Mouse (Mus musculus): Measurements from ENCODE around the gene Rfc1. TPM values are rescaled to one million over a fixed set of nuclear protein-coding genes. Genes with fewer than 3 reads are reported as not detected.
A peak's percentile ranks its signal among the peaks of the same experiment; 100 is the strongest.

Gene Rfc1
- total and polyA plus RNA-seq, 3 experiments: 8.4 to 38.2 (median 31.9) TPM

- H3K27ac ChIP-seq: no peak overlapping the region
- peak; percentile 21 to 46 for DNase-seq
- no peaks in the 10 kb centered on the region for H3K4me1 ChIP-seq (ENCODE audit: control insufficient read depth, insufficient read depth, low read length)
Observed at GRCm38 (mm10) chr5:65213321-65213720, 122.1 kb downstream of the Rfc1 start.

More at GRCm38 (mm10) chr5:65213321-65213720, 122.1 kb downstream of the Rfc1 start:
- no peaks in the 10 kb centered on the region for H3K79me2 ChIP-seq (replicated peaks; ENCODE audit: control insufficient read depth, insufficient read depth, low read length)
- no peak overlapping the region for H3K9ac ChIP-seq (ENCODE audit: low read depth, low read length)
- intact Hi-C loops (cut with DNase I): loop anchor here (1.0 to 10.0 kb wide), 4 partner anchors 56 to 329 kb away; no protein-coding TSS in a partner anchor
- TF ChIP-seq EP300 (IDR thresholded peaks at IDR 0.05; ENCODE audit: insufficient read depth, low read depth, low read length) (peak; percentile 64; the same call in 1 of the 2 replicates), POLR2A (IDR thresholded peaks at IDR 0.05; ENCODE audit: insufficient read depth, low read depth, low read length) (no peak), CTCF (IDR thresholded peaks at IDR 0.05) (peak; percentile 98)
- no peaks in the 10 kb centered on the region for H3K27me3 ChIP-seq (ENCODE audit: control insufficient read depth, insufficient read depth, low read length)
- no peak overlapping the region for H3K4me3 ChIP-seq
- 25% methylated on average over 7 of the region's 7 CpGs for WGBS
- no peaks in the 10 kb centered on the region for H3K36me3 ChIP-seq (ENCODE audit: control insufficient read depth, insufficient read depth, low read length)

Other genes with a start within 250 kb of the Rfc1 start
- gene Tmem156, start 243.5 kb downstream of the Rfc1 start, total RNA-seq (2021): under 1 TPM in 1 of 2 experiments, not detected in 1; 0.27 TPM
- gene Tmem156, start 243.5 kb downstream of the Rfc1 start, polyA plus RNA-seq (2012; rRNA removed): not detected in 2 replicates
- 10 to 100 TPM; 12.9 to 15.3 TPM for gene Klhl5, start 228.1 kb downstream of the Rfc1 start, total RNA-seq (2021)
- 10.8 and 18.8 TPM in 2 replicates for gene Klhl5, start 228.1 kb downstream of the Rfc1 start, polyA plus RNA-seq (2012; rRNA removed)
- 1 to 10 TPM; 1.2 to 1.9 TPM for gene Wdr19, start 136.0 kb downstream of the Rfc1 start, total RNA-seq (2021)
- 1.4 and 1.7 TPM in 2 replicates for gene Wdr19, start 136.0 kb downstream of the Rfc1 start, polyA plus RNA-seq (2012; rRNA removed)
- gene Klb, start 12.6 kb upstream of the Rfc1 start, total RNA-seq (2021): under 1 TPM; 0.08 to 0.34 TPM
- 0.91 and 1.1 TPM in 2 replicates for gene Klb, start 12.6 kb upstream of the Rfc1 start, polyA plus RNA-seq (2012; rRNA removed)
- gene Rpl9, start 55.8 kb upstream of the Rfc1 start, total RNA-seq (2021): 100 to 1,000 TPM; 592 to 715 TPM
- gene Rpl9, start 55.8 kb upstream of the Rfc1 start, polyA plus RNA-seq (2012; rRNA removed): 190 and 325 TPM in 2 replicates
- 10 to 100 TPM; 45.7 to 54.1 TPM for gene Lias, start 55.8 kb upstream of the Rfc1 start, total RNA-seq (2021)
- 21.3 and 32.5 TPM in 2 replicates for gene Lias, start 55.8 kb upstream of the Rfc1 start, polyA plus RNA-seq (2012; rRNA removed)
- 10 to 100 TPM; 13.6 to 18.0 TPM for gene Ugdh, start 100.3 kb upstream of the Rfc1 start, total RNA-seq (2021)
- 6.1 and 12.7 TPM in 2 replicates for gene Ugdh, start 100.3 kb upstream of the Rfc1 start, polyA plus RNA-seq (2012; rRNA removed)
- not detected for gene Gm43552, start 157.2 kb upstream of the Rfc1 start, total RNA-seq (2021)
- not detected in 2 replicates for gene Gm43552, start 157.2 kb upstream of the Rfc1 start, polyA plus RNA-seq (2012; rRNA removed)
- gene Smim14, start 201.5 kb upstream of the Rfc1 start, total RNA-seq (2021): 10 to 100 TPM; 97.1 to 97.3 TPM
- 94.2 and 133 TPM in 2 replicates for gene Smim14, start 201.5 kb upstream of the Rfc1 start, polyA plus RNA-seq (2012; rRNA removed)
- gene Ube2k, start 201.6 kb upstream of the Rfc1 start, total RNA-seq (2021): 10 to 100 TPM; 57.3 to 70.3 TPM
- 21.4 and 34.5 TPM in 2 replicates for gene Ube2k, start 201.6 kb upstream of the Rfc1 start, polyA plus RNA-seq (2012; rRNA removed)

Measured in heart, adult 2 months (tissue).